Mouse (Mus musculus): Measurements from ENCODE around the gene Tex14.

DNA sequence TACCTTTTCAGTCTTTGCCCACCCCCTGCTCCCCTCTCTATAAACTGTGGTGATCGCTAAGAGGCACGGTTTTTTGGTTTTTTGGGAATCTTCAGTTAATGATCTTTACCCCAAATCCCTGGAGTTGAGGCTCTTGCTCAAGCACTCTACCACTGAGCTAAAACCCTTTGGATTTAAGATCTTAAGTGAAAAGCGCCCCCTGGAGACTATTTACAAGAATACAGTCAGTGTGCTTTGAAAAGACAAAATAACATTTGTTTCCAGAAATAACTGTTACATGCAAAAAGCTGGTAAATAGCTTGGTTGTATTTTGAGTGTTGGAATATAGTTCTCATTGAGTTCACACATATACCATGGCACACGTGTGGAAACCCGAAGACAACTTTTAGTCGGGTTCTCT, 126.8 kb downstream of the Tex14 start:
- TF ChIP-seq CTCF (conservative IDR thresholded peaks at IDR 0.05; ENCODE audit: low read length) (peak; percentile 75), POU5F1 (IDR thresholded peaks at IDR 0.05; ENCODE audit: borderline replicate concordance, low read length) (no peak), NANOG (IDR thresholded peaks at IDR 0.05; ENCODE audit: borderline replicate concordance, low read length) (no peak)

All from E14TG2a.4 (cell line).